Mouse (Mus musculus) activated CD4-positive, CD25-positive, alpha-beta regulatory T cell, adult 4 months (primary cell): ENCODE results near the gene Il18bp. TPM values are rescaled to one million over a fixed set of nuclear protein-coding genes. Genes with fewer than 3 reads are reported as not detected.

Experiments
- ATAC-seq: one replicate; pipeline ENCODE4 v1.8.0; 2017
- polyA plus RNA-seq, 2 experiments: library from polyadenylated mRNA; unstranded; fragments of 100-300 nt; shearing (Covaris generic); gene quantifications; one replicate each; pipeline ENCODE4 v1.2.1; 2017

Il18bp gene
- polyA plus RNA-seq, 2 experiments from 2014 or later = 5.2 to 8.0 TPM

- ATAC-seq = no peak
These were observed 17.4 kb downstream of the Il18bp start for GRCm38 (mm10) chr7:102000921-102001630.

GRCm38 (mm10) chr7:102000296-102000695 is 18.2 kb downstream of the Il18bp start:
- no peak for ATAC-seq

GRCm38 (mm10) chr7:101999461-102000151 is 18.9 kb downstream of the Il18bp start:
- no peak for ATAC-seq

- no peak for ATAC-seq
These were observed 20.1 kb downstream of the Il18bp start for GRCm38 (mm10) chr7:101998194-101998927.

- ATAC-seq = no peak
These were observed 24.2 kb downstream of the Il18bp start for GRCm38 (mm10) chr7:101994241-101994640.

- no peak for ATAC-seq
These were observed 33.4 kb downstream of the Il18bp start for GRCm38 (mm10) chr7:101985081-101985480.

GRCm38 (mm10) chr7:101982735-101983134 is 35.8 kb downstream of the Il18bp start:
- ATAC-seq = no peak

- ATAC-seq = no peak
These were observed 44.0 kb downstream of the Il18bp start for GRCm38 (mm10) chr7:101974505-101974904.

GRCm38 (mm10) chr7:101973730-101974129 is 44.8 kb downstream of the Il18bp start:
- no peak for ATAC-seq

- no peak for ATAC-seq
These were observed 46.8 kb downstream of the Il18bp start for GRCm38 (mm10) chr7:101971721-101972120.

GRCm38 (mm10) chr7:101970821-101971461 is 47.5 kb downstream of the Il18bp start:
- peak; percentile 60 for ATAC-seq

- ATAC-seq = peak; percentile 50
These were observed 48.1 kb downstream of the Il18bp start for GRCm38 (mm10) chr7:101970429-101970775.

- ATAC-seq = peak; percentile 62
These were observed 48.6 kb downstream of the Il18bp start for GRCm38 (mm10) chr7:101969694-101970428.

- no peak for ATAC-seq
These were observed 49.7 kb downstream of the Il18bp start for GRCm38 (mm10) chr7:101968751-101969150.

GRCm38 (mm10) chr7:101967256-101967655 is 51.2 kb downstream of the Il18bp start:
- no peak for ATAC-seq

GRCm38 (mm10) chr7:101965606-101966005 is 52.9 kb downstream of the Il18bp start:
- peak; percentile 22 for ATAC-seq

Other genes starting within 250 kb of the Il18bp start
- not detected for gene Phox2a, start 200.4 kb downstream of the Il18bp start, polyA plus RNA-seq
- gene Inppl1, start 180.5 kb downstream of the Il18bp start, polyA plus RNA-seq = 1 to 10 TPM; 1.5 to 2.6 TPM
- not detected for gene Folr2, start 161.5 kb downstream of the Il18bp start, polyA plus RNA-seq
- gene Anapc15, start 155.0 kb downstream of the Il18bp start, polyA plus RNA-seq = 10 to 100 TPM; 47.2 to 61.9 TPM
- gene Folr1, start 147.9 kb downstream of the Il18bp start, polyA plus RNA-seq = not detected
- 100 to 1,000 TPM; 127 to 131 TPM for gene Lamtor1, start 112.8 kb downstream of the Il18bp start, polyA plus RNA-seq
- gene Tomt, start 112.3 kb downstream of the Il18bp start, polyA plus RNA-seq = under 1 TPM in 1 of 2 experiments, not detected in 1; 0.46 TPM
- gene Lrrc51, start 84.8 kb downstream of the Il18bp start, polyA plus RNA-seq = 1 to 10 TPM; 1.8 to 2.0 TPM
- gene Numa1, start 84.6 kb downstream of the Il18bp start, polyA plus RNA-seq = 10 to 100 TPM; 59.1 to 76.8 TPM
- gene Rnf121, start 46.8 kb upstream of the Il18bp start, polyA plus RNA-seq = 10 to 100 TPM; 19.5 to 20.2 TPM
- gene Xndc1, start 46.8 kb upstream of the Il18bp start, polyA plus RNA-seq = 10 to 100 TPM; 14.4 to 15.2 TPM
- gene Xntrpc, start 47.0 kb upstream of the Il18bp start, polyA plus RNA-seq = under 1 TPM in 1 of 2 experiments, not detected in 1; 0.83 TPM
- gene Trpc2, start 64.4 kb upstream of the Il18bp start, polyA plus RNA-seq = under 1 TPM; 0.27 to 0.45 TPM
- not detected for gene Art1, start 83.1 kb upstream of the Il18bp start, polyA plus RNA-seq
- under 1 TPM in 1 of 2 experiments, not detected in 1; 0.21 TPM for gene Art5, start 90.8 kb upstream of the Il18bp start, polyA plus RNA-seq
- not detected for gene Chrna10, start 98.1 kb upstream of the Il18bp start, polyA plus RNA-seq
- gene Nup98, start 191.5 kb upstream of the Il18bp start, polyA plus RNA-seq = 10 to 100 TPM; 33.8 to 33.9 TPM
- gene Pgap2, start 191.5 kb upstream of the Il18bp start, polyA plus RNA-seq = 10 to 100 TPM; 47.6 to 62.3 TPM
- 100 to 1,000 TPM; 179 to 195 TPM for gene Rhog, start 237.4 kb upstream of the Il18bp start, polyA plus RNA-seq
- 10 to 100 TPM; 39.4 to 46.8 TPM for gene Stim1, start 249.1 kb upstream of the Il18bp start, polyA plus RNA-seq